Mouse (Mus musculus): ENCODE measurements around the gene Stk19. TPM values are rescaled to one million over a fixed set of nuclear protein-coding genes. Genes with fewer than 3 reads are reported as not detected.
"Not testable (repeated sequence)": the region's sequence is repeated elsewhere in the genome, so short reads cannot be mapped to it uniquely, and the experiment has no call there.

Gene Stk19
- total RNA-seq, 4 experiments from 2014 or later: 5.6 to 8.0 (median 6.9) TPM

GRCm38 (mm10) chr17:34844884-34845283 lies 8.1 kb upstream of the Stk19 start:
- no peak for DNase-seq (ENCODE audit: low spot score in 2 of 2)

GRCm38 (mm10) chr17:34840736-34841307 lies 4.1 kb upstream of the Stk19 start:
- DNase-seq (ENCODE audit: low spot score in 2 of 2): no peak

- DNase-seq (ENCODE audit: low spot score in 2 of 2): no peak
Measured at GRCm38 (mm10) chr17:34838785-34839184, 2.0 kb upstream of the Stk19 start.

- DNase-seq (ENCODE audit: low spot score in 2 of 2): no peak
Measured at GRCm38 (mm10) chr17:34837464-34838324, 949 bp upstream of the Stk19 start.

- DNase-seq (ENCODE audit: low spot score in 2 of 2): no peak
Measured at GRCm38 (mm10) chr17:34836155-34836855, 440 bp downstream of the Stk19 start.

GRCm38 (mm10) chr17:34830776-34831175 lies 6.0 kb downstream of the Stk19 start:
- not testable (repeated sequence) for DNase-seq (ENCODE audit: low spot score in 2 of 2)

GRCm38 (mm10) chr17:34814818-34815370 lies 21.9 kb downstream of the Stk19 start:
- no peak for DNase-seq (ENCODE audit: low spot score in 2 of 2)

- DNase-seq (ENCODE audit: low spot score in 2 of 2): not testable (repeated sequence)
Measured at GRCm38 (mm10) chr17:34813747-34814146, 23.0 kb downstream of the Stk19 start.

GRCm38 (mm10) chr17:34811275-34811674 lies 25.5 kb downstream of the Stk19 start:
- DNase-seq (ENCODE audit: low spot score in 2 of 2): no peak

- not testable (repeated sequence) for DNase-seq (ENCODE audit: low spot score in 2 of 2)
Measured at GRCm38 (mm10) chr17:34810811-34811210, 25.9 kb downstream of the Stk19 start.

GRCm38 (mm10) chr17:34810411-34810810 lies 26.3 kb downstream of the Stk19 start:
- DNase-seq (ENCODE audit: low spot score in 2 of 2): not testable (repeated sequence)

- DNase-seq (ENCODE audit: low spot score in 2 of 2): no peak
Measured at GRCm38 (mm10) chr17:34808599-34809205, 28.0 kb downstream of the Stk19 start.

- no peak for DNase-seq (ENCODE audit: low spot score in 2 of 2)
Measured at GRCm38 (mm10) chr17:34807176-34807575, 29.6 kb downstream of the Stk19 start.

- no peak for DNase-seq (ENCODE audit: low spot score in 2 of 2)
Measured at GRCm38 (mm10) chr17:34804871-34805562, 31.7 kb downstream of the Stk19 start.

- not testable (repeated sequence) for DNase-seq (ENCODE audit: low spot score in 2 of 2)
Measured at GRCm38 (mm10) chr17:34804301-34804700, 32.4 kb downstream of the Stk19 start, which contains the start of gene Cyp21a1. Gene Cyp21a1, minus strand, starts transcription at chr17:34804561.

GRCm38 (mm10) chr17:34803367-34803766 lies 33.4 kb downstream of the Stk19 start:
- not testable (repeated sequence) for DNase-seq (ENCODE audit: low spot score in 2 of 2)

- not testable (repeated sequence) for DNase-seq (ENCODE audit: low spot score in 2 of 2)
Measured at GRCm38 (mm10) chr17:34802756-34803155, 34.0 kb downstream of the Stk19 start.

- not testable (repeated sequence) for DNase-seq (ENCODE audit: low spot score in 2 of 2)
Measured at GRCm38 (mm10) chr17:34800781-34801305, 35.9 kb downstream of the Stk19 start.

- no peak for DNase-seq (ENCODE audit: low spot score in 2 of 2)
Measured at GRCm38 (mm10) chr17:34799531-34799925, 37.2 kb downstream of the Stk19 start.

- no peak for DNase-seq (ENCODE audit: low spot score in 2 of 2)
Measured at GRCm38 (mm10) chr17:34798866-34799530, 37.7 kb downstream of the Stk19 start.
